Mouse (Mus musculus) hindbrain, embryonic 12.5 days (tissue): ENCODE measurements around the gene Gm14190. TPM values are rescaled to one million over a fixed set of nuclear protein-coding genes. Genes with fewer than 3 reads are reported as not detected.
"Not testable (repeated sequence)": the region's sequence is repeated elsewhere in the genome, so short reads cannot be mapped to it uniquely, and the experiment has no call there.

Source experiments
- ATAC-seq: fragments of 200-750 bp; cut with Nextera tagmentation; 2 replicates; pipeline ENCODE4 v1.8.0; 2017; ENCODE audit warnings: moderate TSS enrichment; ENCODE audit not compliant: low FRiP score
- H3K27ac ChIP-seq: fragments of 300-500 bp; sonication (generic); 2 replicates; pipeline ENCODE4 v1.5.1; 2016; ENCODE audit warnings: mild to moderate bottlenecking
- H3K27me3 ChIP-seq: fragments of 300-500 bp; sonication (generic); 2 replicates; pipeline ENCODE4 v1.6.1; 2016; ENCODE audit warnings: mild to moderate bottlenecking
- H3K36me3 ChIP-seq: fragments of 300-500 bp; sonication (generic); 2 replicates; pipeline ENCODE4 v1.6.1; 2016; ENCODE audit warnings: mild to moderate bottlenecking
- H3K4me1 ChIP-seq: fragments of 300-500 bp; sonication (generic); 2 replicates; pipeline ENCODE4 v1.6.1; 2016
- H3K4me2 ChIP-seq: fragments of 300-500 bp; sonication (generic); replicated peaks from 2 replicates; pipeline ENCODE4 v1.6.1; 2016; ENCODE audit warnings: mild to moderate bottlenecking
- H3K4me3 ChIP-seq: fragments of 300-500 bp; sonication (generic); 2 replicates; pipeline ENCODE4 v1.5.1; 2016; ENCODE audit warnings: mild to moderate bottlenecking
- H3K9ac ChIP-seq: fragments of 300-500 bp; sonication (generic); 2 replicates; pipeline ENCODE4 v1.6.1; 2016; ENCODE audit warnings: mild to moderate bottlenecking, moderate library complexity
- H3K9me3 ChIP-seq: fragments of 300-500 bp; sonication (generic); replicated peaks from 2 replicates; pipeline ENCODE4 v1.6.1; 2016; ENCODE audit warnings: mild to moderate bottlenecking
- WGBS: fragments of 180-500 bp; shearing (Covaris S2); methylation state at CpG from one replicate; pipeline ENCODE4 v1.1.7; 2016; 5-methylcytosine and 5-hydroxymethylcytosine counted together
- polyA plus RNA-seq: library from polyadenylated mRNA; unstranded; fragments of >200 nt; fragmentation: Nextera tagmentation; extraction: Ambion mirVana; gene quantifications from 2 replicates; pipeline ENCODE4 v1.2.1, GENCODE M21; 2016

The Gm14190 gene
- not detected in 2 replicates for polyA plus RNA-seq

- Histone ChIP-seq H3K9me3 (no peaks in the 10 kb centered on the region), H3K36me3 (no peaks in the 10 kb centered on the region), H3K9ac (no peak within 1 kb of the TSS), H3K27me3 (no peaks in the 10 kb centered on the region), H3K4me3 (no peak within 1 kb of the TSS), H3K4me2 (no peak within 1 kb of the TSS), H3K4me1 (no peaks in the 10 kb centered on the region), H3K27ac (no peak within 1 kb of the TSS)
- no peak for ATAC-seq
- WGBS = 91% methylated on average over 1 of the region's 1 CpGs
Measured at GRCm38 (mm10) chr11:99690463-99690862, at the start of gene Gm14190. Gene Gm14190 (minus strand): TSS chr11:99690740.

DNA sequence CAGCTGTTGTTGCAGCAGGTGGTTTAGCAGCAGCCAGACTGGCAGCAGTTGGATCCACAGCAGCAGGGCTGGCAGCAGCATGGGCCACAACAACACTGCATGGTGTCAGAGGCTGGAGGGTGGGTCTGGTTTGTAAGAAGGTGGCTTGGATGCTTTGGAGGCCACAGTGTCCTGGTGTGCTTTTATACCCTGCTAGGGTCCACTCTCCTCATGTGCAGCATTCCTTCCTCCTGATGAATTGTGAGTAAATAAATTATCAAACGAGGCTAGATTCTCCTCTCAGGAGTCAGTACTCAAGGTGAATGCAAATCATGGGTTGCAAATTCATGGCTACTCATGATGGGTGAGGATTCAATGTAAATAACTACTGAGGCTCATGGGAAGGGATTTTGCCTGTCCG, 43.6 kb upstream of the Gm14190 start, which contains the start of gene Gm14180:
TSS of gene Gm14180 (minus strand) at position 101 of the 400 bp plus-strand sequence.
- WGBS = 64% methylated on average over 2 of the region's 2 CpGs
- no peak for ATAC-seq

DNA sequence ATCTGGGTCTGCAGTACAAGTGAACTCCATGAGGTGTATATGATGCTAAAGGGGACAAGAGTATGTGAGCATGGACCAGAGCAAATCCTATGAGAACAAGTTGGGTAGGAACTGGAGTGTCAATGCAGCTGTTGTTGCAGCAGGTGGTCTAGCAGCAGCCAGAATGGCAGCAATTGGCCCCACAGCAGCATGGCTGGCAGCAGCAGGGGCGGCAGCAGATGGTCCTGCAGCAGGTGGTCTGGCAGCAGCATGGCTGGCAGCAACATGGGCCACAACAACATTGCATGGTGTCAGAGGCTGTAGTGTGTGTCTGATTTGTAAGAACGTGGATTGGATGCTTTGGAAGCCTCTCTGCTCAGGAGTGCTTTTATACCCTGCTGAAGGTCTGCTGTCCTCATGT, 33.5 kb upstream of the Gm14190 start:
- H3K9me3 ChIP-seq = no peaks in the 10 kb centered on the region
- no peaks in the 10 kb centered on the region for H3K27me3 ChIP-seq
- no peak overlapping the region for H3K9ac ChIP-seq
- no peaks in the 10 kb centered on the region for H3K36me3 ChIP-seq
- no peak overlapping the region for H3K4me2 ChIP-seq
- H3K27ac ChIP-seq = no peak overlapping the region
- no peaks in the 10 kb centered on the region for H3K4me1 ChIP-seq
- H3K4me3 ChIP-seq = no peak overlapping the region
- 73% methylated on average over 2 of the region's 2 CpGs for WGBS
- ATAC-seq = no peak

More for the DNA sequence above, 43.6 kb upstream of the Gm14190 start, which contains the start of gene Gm14180:
- Histone ChIP-seq H3K4me3 (no peak within 1 kb of the TSS), H3K9me3 (no peaks in the 10 kb centered on the region), H3K9ac (no peak within 1 kb of the TSS), H3K4me2 (no peak within 1 kb of the TSS), H3K27me3 (no peaks in the 10 kb centered on the region), H3K27ac (no peak within 1 kb of the TSS), H3K36me3 (no peaks in the 10 kb centered on the region), H3K4me1 (no peaks in the 10 kb centered on the region)

- Histone ChIP-seq H3K4me3 (no peak overlapping the region), H3K4me2 (no peak overlapping the region), H3K9me3 (no peaks in the 10 kb centered on the region), H3K4me1 (no peaks in the 10 kb centered on the region), H3K27me3 (no peaks in the 10 kb centered on the region), H3K27ac (no peak overlapping the region), H3K36me3 (no peaks in the 10 kb centered on the region), H3K9ac (no peak overlapping the region)
- ATAC-seq = no peak
- WGBS = 82% methylated on average over 1 of the region's 1 CpGs
Measured at GRCm38 (mm10) chr11:99718759-99719158, 28.2 kb upstream of the Gm14190 start.

GRCm38 (mm10) chr11:99685235-99685634, 5.3 kb downstream of the Gm14190 start:
- 88% methylated on average over 1 of the region's 1 CpGs for WGBS
- not testable (repeated sequence) for H3K4me3 ChIP-seq, H3K4me2 ChIP-seq, H3K27me3 ChIP-seq, H3K36me3 ChIP-seq, ATAC-seq, H3K4me1 ChIP-seq, H3K9me3 ChIP-seq, H3K9ac ChIP-seq, H3K27ac ChIP-seq

DNA sequence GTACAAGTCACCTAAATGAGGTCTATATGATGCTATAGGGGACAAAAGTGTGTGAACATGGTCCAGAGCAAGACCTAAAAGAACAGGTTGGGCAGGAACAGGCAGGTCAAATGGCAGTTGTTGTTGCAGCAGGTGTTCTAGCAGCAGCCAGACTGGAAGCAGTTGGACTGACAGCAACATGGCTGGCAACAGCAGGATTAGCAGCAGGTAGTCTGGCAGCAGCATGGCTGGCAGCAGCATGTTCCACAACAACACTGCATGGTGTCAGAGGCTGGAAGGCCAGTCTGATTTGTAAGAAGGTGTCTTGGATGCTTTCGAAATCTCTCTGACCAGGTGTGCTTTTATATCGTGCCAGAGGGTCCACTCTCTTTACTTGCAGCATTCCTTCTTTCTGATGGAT, 7.1 kb downstream of the Gm14190 start:
- no peaks in the 10 kb centered on the region for H3K4me1 ChIP-seq
- no peak overlapping the region for H3K9ac ChIP-seq
- H3K27me3 ChIP-seq = no peaks in the 10 kb centered on the region
- 79% methylated on average over 2 of the region's 2 CpGs for WGBS
- H3K9me3 ChIP-seq = no peaks in the 10 kb centered on the region
- no peak for ATAC-seq
- no peak overlapping the region for H3K4me3 ChIP-seq
- no peak overlapping the region for H3K4me2 ChIP-seq
- H3K36me3 ChIP-seq = no peaks in the 10 kb centered on the region
- H3K27ac ChIP-seq = no peak overlapping the region

DNA sequence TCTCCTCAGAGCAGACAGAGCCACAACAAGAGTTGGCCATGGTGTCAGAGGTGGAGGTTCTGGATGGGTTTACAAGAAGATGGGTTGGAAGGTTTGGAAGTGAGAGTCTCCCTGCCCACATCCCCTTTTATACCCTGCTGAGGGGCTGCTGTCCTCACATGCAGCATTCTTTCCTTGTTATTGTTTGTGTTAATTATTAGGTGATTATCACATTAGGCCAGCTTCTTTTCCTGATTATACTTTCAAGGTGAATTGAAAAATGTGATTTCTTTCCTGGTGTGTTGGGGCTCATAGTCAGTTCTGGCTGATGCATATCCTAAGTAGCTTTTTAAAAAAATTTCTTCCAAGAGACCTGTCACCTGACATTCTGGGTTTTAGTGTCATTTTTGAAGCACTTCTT, 24.7 kb downstream of the Gm14190 start, which contains the start of gene Krtap4-6:
TSS of gene Krtap4-6 (minus strand) at position 101 of the 400 bp plus-strand sequence.
- no peak for ATAC-seq

DNA sequence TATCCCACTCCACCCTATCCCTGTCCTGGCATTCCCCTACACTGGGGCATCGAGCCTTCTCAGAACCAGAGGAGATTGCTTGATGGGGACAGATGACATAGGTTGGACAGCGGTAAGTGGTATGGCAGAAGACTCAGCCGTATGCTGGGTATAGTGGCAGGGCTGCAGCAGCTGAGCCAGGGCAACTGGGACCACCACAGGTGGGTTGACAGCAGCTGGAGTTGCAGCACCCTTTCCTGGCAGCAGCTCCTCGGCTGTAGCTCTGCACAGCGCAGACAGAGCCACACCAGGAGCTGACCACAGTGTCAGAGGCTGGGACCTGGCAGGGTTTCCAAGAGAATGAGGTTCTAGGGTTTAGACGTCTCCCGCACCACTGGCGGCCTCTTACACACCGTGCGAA, 27.7 kb downstream of the Gm14190 start:
- no peaks in the 10 kb centered on the region for H3K4me1 ChIP-seq
- ATAC-seq = no peak
- no peaks in the 10 kb centered on the region for H3K9me3 ChIP-seq
- no peak overlapping the region for H3K4me3 ChIP-seq
- no peak overlapping the region for H3K4me2 ChIP-seq
- no peak overlapping the region for H3K27ac ChIP-seq
- WGBS = 85% methylated on average over 10 of the region's 10 CpGs
- no peak overlapping the region for H3K9ac ChIP-seq
- no peaks in the 10 kb centered on the region for H3K27me3 ChIP-seq
- no peaks in the 10 kb centered on the region for H3K36me3 ChIP-seq

More for the DNA sequence above, 24.7 kb downstream of the Gm14190 start, which contains the start of gene Krtap4-6:
- no peaks in the 10 kb centered on the region for H3K27me3 ChIP-seq
- no peaks in the 10 kb centered on the region for H3K36me3 ChIP-seq
- no peaks in the 10 kb centered on the region for H3K4me1 ChIP-seq
- H3K4me3 ChIP-seq = no peak within 1 kb of the TSS
- no peak within 1 kb of the TSS for H3K9ac ChIP-seq
- H3K9me3 ChIP-seq = no peaks in the 10 kb centered on the region
- no peak within 1 kb of the TSS for H3K27ac ChIP-seq
- H3K4me2 ChIP-seq = no peak within 1 kb of the TSS

- H3K9me3 ChIP-seq = no peaks in the 10 kb centered on the region
- no peaks in the 10 kb centered on the region for H3K27me3 ChIP-seq
- no peak for ATAC-seq
- H3K4me1 ChIP-seq = no peaks in the 10 kb centered on the region
- H3K9ac ChIP-seq = no peak overlapping the region
- no peak overlapping the region for H3K27ac ChIP-seq
- no peak overlapping the region for H3K4me3 ChIP-seq
- 89% methylated on average over 4 of the region's 4 CpGs for WGBS
- no peak overlapping the region for H3K4me2 ChIP-seq
- H3K36me3 ChIP-seq = no peaks in the 10 kb centered on the region
Measured at GRCm38 (mm10) chr11:99659256-99659655, 31.3 kb downstream of the Gm14190 start.

- WGBS = 59% methylated on average over 10 of the region's 10 CpGs
- H3K4me1 ChIP-seq, H3K36me3 ChIP-seq, H3K27ac ChIP-seq, H3K4me2 ChIP-seq, H3K9ac ChIP-seq, H3K9me3 ChIP-seq, H3K27me3 ChIP-seq, H3K4me3 ChIP-seq, ATAC-seq: not testable (repeated sequence)
Measured at GRCm38 (mm10) chr11:99658467-99659010, 32.0 kb downstream of the Gm14190 start, which contains the start of gene Gm11563. Gene Gm11563 (minus strand): TSS chr11:99658960.

GRCm38 (mm10) chr11:99657051-99657450, 33.5 kb downstream of the Gm14190 start:
- H3K36me3 ChIP-seq = no peaks in the 10 kb centered on the region
- H3K4me2 ChIP-seq = no peak overlapping the region
- H3K4me3 ChIP-seq = no peak overlapping the region
- H3K9ac ChIP-seq = no peak overlapping the region
- H3K27ac ChIP-seq = no peak overlapping the region
- 49% methylated on average over 5 of the region's 5 CpGs for WGBS
- H3K4me1 ChIP-seq = no peaks in the 10 kb centered on the region
- H3K9me3 ChIP-seq = no peaks in the 10 kb centered on the region
- ATAC-seq = no peak
- H3K27me3 ChIP-seq = no peaks in the 10 kb centered on the region

DNA sequence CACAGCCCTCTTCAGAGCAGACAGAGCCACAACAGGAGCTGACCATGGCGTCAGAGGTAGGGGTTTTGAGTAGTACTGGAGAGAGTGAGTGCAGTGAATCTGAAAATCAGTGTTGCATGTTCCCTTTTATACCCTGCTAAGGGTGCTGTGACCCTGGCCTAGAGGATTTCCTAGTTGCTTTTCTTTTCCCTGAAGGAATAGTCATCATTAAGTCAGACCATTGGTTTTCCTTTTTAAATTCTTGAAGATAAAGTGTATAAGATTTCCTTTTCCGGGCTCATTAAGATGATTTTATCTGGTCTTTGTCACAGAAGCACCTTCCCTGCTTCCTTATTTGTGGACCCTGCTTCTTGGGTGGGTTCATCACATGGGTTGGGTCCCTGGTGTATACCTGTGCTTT, 40.4 kb downstream of the Gm14190 start, which contains the start of gene Gm11555:
TSS of gene Gm11555 (minus strand) at position 101 of the 400 bp plus-strand sequence.
- WGBS = 83% methylated on average over 2 of the region's 2 CpGs
- no peak within 1 kb of the TSS for H3K4me3 ChIP-seq
- no peaks in the 10 kb centered on the region for H3K27me3 ChIP-seq
- no peaks in the 10 kb centered on the region for H3K9me3 ChIP-seq
- H3K27ac ChIP-seq = no peak within 1 kb of the TSS
- H3K4me1 ChIP-seq = no peaks in the 10 kb centered on the region
- H3K9ac ChIP-seq = no peak within 1 kb of the TSS
- no peaks in the 10 kb centered on the region for H3K36me3 ChIP-seq
- H3K4me2 ChIP-seq = no peak within 1 kb of the TSS
- no peak for ATAC-seq

DNA sequence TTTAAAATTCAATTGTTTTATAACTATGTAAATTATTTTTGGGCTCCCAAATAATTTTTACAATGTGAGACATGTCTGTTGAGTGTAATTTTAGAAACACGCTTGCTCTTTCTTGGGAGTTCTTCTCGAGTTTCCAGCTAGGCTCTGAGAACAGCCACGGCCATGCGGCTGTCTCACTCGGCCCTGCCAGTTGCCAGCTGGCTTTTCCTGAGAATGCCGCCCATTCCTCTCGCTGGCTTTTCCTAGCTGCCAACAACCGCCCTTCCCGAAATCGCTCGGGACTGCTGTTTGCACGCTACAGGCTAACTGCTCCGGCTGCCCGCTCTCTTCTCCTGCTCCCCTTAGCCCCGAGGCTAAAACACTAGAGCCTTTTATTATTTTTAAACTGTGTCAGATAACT, 44.1 kb downstream of the Gm14190 start:
- 91% methylated on average over 15 of the region's 15 CpGs for whole genome bisulfite sequencing
- Histone ChIP-seq H3K4me1 (no peaks in the 10 kb centered on the region), H3K36me3 (no peaks in the 10 kb centered on the region), H3K4me3 (no peak overlapping the region), H3K9ac (no peak overlapping the region), H3K4me2 (no peak overlapping the region), H3K9me3 (no peaks in the 10 kb centered on the region), H3K27me3 (no peaks in the 10 kb centered on the region), H3K27ac (no peak overlapping the region)
- no peak for ATAC-seq
